Mouse (Mus musculus): Measurements from ENCODE around the gene Ttf1. TPM values are rescaled to one million over a fixed set of nuclear protein-coding genes. Genes with fewer than 3 reads are reported as not detected.

The Ttf1 gene
- polyA plus RNA-seq, 1 experiment from 2014 or later = 9.7 TPM

- H3K4me2 ChIP-seq (ENCODE audit: low read length) = peak overlapping the region; percentile 69
- peak; percentile 99 for DNase-seq (ENCODE audit: low spot score)
- H3K4me1 ChIP-seq (replicated peaks; ENCODE audit: control insufficient read depth, insufficient read depth, low read length) = peaks cover 9% of the 10 kb centered on the region
- peaks cover 25% of the 10 kb centered on the region for H3K36me3 ChIP-seq (ENCODE audit: control insufficient read depth, insufficient read depth, low read length)
- H3K27ac ChIP-seq (ENCODE audit: low read depth) = peak overlapping the region; percentile 88
- H3K27me3 ChIP-seq (replicated peaks; ENCODE audit: control insufficient read depth, insufficient read depth, low read length) = no peaks in the 10 kb centered on the region
- under 1% methylated on average over 80 of the region's 81 CpGs for WGBS
- ATAC-seq (replicated peaks; ENCODE audit: low FRiP score, low TSS enrichment, low read depth) = peak; percentile 99
- H3K9me3 ChIP-seq (ENCODE audit: control insufficient read depth, low read length) = no peaks in the 10 kb centered on the region
- peak overlapping the region; percentile 78 for H3K9ac ChIP-seq (ENCODE audit: low read length)
- peak overlapping the region; percentile 76 for H3K4me3 ChIP-seq (ENCODE audit: low read depth, low read length)
These were observed 65.1 kb downstream of the Ttf1 start for GRCm38 (mm10) chr2:29124936-29125701.

DNA sequence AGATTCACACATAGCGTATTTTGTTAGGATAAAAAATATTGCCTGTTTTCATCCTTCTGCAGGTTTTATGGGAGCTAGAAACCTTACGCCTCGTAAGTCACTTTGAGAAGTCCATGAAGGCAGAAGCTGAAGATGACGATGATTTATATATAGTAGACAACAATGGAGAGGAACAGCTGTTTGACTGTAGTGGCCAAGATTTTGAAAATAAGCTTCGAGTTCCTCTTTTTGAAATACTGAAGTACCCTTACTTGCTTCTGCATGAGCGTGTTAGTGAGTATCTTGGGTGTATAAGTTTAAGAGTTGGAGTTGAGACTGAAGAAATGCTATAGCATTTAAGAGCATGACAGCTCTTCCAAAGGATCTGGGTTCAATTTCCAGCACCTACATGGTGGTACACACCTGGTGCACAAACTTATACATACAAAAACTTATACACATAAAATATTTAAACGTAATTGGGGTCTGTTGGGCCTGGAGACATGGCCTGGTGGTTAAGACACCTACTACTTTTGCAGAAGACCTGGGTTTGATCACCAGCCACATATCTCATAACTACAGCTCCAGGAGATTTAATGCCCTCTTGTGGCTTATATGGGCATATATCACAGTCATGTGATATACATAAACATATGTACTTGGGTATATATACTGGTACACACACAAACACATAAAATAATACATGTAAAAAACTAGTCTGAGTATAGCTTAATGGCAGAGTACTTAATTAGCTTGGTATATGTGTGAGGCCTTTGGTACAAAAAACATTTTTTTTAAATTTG is 70.2 kb downstream of the Ttf1 start:
- H3K9me3 ChIP-seq (ENCODE audit: control insufficient read depth, low read length) = no peaks in the 10 kb centered on the region
- peaks cover 56% of the 10 kb centered on the region for H3K36me3 ChIP-seq (ENCODE audit: control insufficient read depth, insufficient read depth, low read length)
- H3K4me3 ChIP-seq (ENCODE audit: low read depth, low read length) = no peak overlapping the region
- H3K4me1 ChIP-seq (replicated peaks; ENCODE audit: control insufficient read depth, insufficient read depth, low read length) = peaks cover 7% of the 10 kb centered on the region
- WGBS = 96% methylated on average over 7 of the region's 7 CpGs
- no peak overlapping the region for H3K4me2 ChIP-seq (ENCODE audit: low read length)
- no peak overlapping the region for H3K9ac ChIP-seq (ENCODE audit: low read length)
- DNase-seq (ENCODE audit: low spot score) = no peak
- no peak overlapping the region for H3K27ac ChIP-seq (ENCODE audit: low read depth)
- no peaks in the 10 kb centered on the region for H3K27me3 ChIP-seq (replicated peaks; ENCODE audit: control insufficient read depth, insufficient read depth, low read length)
- ATAC-seq (replicated peaks; ENCODE audit: low FRiP score, low TSS enrichment, low read depth) = no peak

DNA sequence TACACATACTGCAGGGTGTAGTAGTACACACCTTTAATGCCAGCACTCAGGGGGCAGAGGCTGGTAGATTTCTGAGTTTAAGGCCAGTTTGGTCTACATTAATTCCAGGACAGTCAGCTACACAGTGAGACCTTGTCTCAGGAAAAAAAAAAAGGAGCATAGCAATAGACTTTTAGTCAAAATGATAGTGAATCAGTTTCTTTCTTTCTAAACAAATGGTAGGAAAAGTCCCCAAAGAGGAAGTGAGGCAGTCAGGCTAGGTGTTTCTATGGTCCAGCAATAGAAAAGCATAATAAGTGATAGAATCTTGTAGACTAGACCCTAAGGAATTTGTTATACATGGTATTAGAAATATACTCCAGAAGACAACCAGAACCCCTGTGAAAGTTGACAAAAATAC is 75.1 kb downstream of the Ttf1 start:
- no peak overlapping the region for H3K4me3 ChIP-seq (ENCODE audit: low read depth, low read length)
- peaks cover 50% of the 10 kb centered on the region for H3K36me3 ChIP-seq (ENCODE audit: control insufficient read depth, insufficient read depth, low read length)
- no peak overlapping the region for H3K9ac ChIP-seq (ENCODE audit: low read length)

More for the DNA sequence above, 75.1 kb downstream of the Ttf1 start:
- H3K27ac ChIP-seq (ENCODE audit: low read depth) = no peak overlapping the region
- H3K9me3 ChIP-seq (ENCODE audit: control insufficient read depth, low read length) = no peaks in the 10 kb centered on the region
- H3K27me3 ChIP-seq (replicated peaks; ENCODE audit: control insufficient read depth, insufficient read depth, low read length) = no peaks in the 10 kb centered on the region
- no peak for ATAC-seq (replicated peaks; ENCODE audit: low FRiP score, low TSS enrichment, low read depth)
- H3K4me1 ChIP-seq (replicated peaks; ENCODE audit: control insufficient read depth, insufficient read depth, low read length) = no peaks in the 10 kb centered on the region
- DNase-seq (ENCODE audit: low spot score) = no peak
- H3K4me2 ChIP-seq (ENCODE audit: low read length) = no peak overlapping the region

Other genes with a start within 250 kb of the Ttf1 start
- 20.1 and 21.3 TPM in 2 replicates for gene Gtf3c4, start 219.9 kb upstream of the Ttf1 start, polyA plus RNA-seq (2014; fragmentation: Nextera tagmentation; extraction: Ambion mirVana)
- gene Ddx31, start 219.9 kb upstream of the Ttf1 start, polyA plus RNA-seq (2014; fragmentation: Nextera tagmentation; extraction: Ambion mirVana) = 16.5 and 17.5 TPM in 2 replicates
- not detected in 2 replicates for gene Barhl1, start 143.6 kb upstream of the Ttf1 start, polyA plus RNA-seq (2014; fragmentation: Nextera tagmentation; extraction: Ambion mirVana)
- gene Cfap77, start 5.2 kb upstream of the Ttf1 start, polyA plus RNA-seq (2014; fragmentation: Nextera tagmentation; extraction: Ambion mirVana) = 0.65 and 0.70 TPM in 2 replicates
- 12.8 and 14.1 TPM in 2 replicates for gene Setx, start 63.9 kb downstream of the Ttf1 start, polyA plus RNA-seq (2014; fragmentation: Nextera tagmentation; extraction: Ambion mirVana)
- gene Ntng2, start 192.7 kb downstream of the Ttf1 start, polyA plus RNA-seq (2014; fragmentation: Nextera tagmentation; extraction: Ambion mirVana) = 0.14 and 1.2 TPM in 2 replicates

Measured in intestine, embryonic 14.5 days (tissue).